Mouse (Mus musculus) right cerebral cortex, postnatal 10 days (tissue): ENCODE data around the gene Sh2d3c.
A peak's percentile ranks its signal among the peaks of the same experiment; 100 is the strongest.

Experiments
- DNase-seq, 2 experiments: peaks; one replicate each; pipeline ENCODE4 v3.0.0; 2021; ENCODE audit warnings: low spot score in 2 of 2

Sh2d3c gene

GRCm38 (mm10) chr2:32756674-32757055 is 35.8 kb downstream of the Sh2d3c start:
- no peak for DNase-seq

- peak; percentile 98 for DNase-seq
Measured at GRCm38 (mm10) chr2:32757056-32757845, 36.4 kb downstream of the Sh2d3c start, which contains the start of gene Tor2a. TSS of gene Tor2a (plus strand) at chr2:32757234.

GRCm38 (mm10) chr2:32758503-32758902 is 37.6 kb downstream of the Sh2d3c start:
- DNase-seq: no peak

- DNase-seq: no peak
Measured at GRCm38 (mm10) chr2:32759001-32759400, 38.1 kb downstream of the Sh2d3c start.

GRCm38 (mm10) chr2:32761361-32761760 is 40.5 kb downstream of the Sh2d3c start:
- no peak for DNase-seq

GRCm38 (mm10) chr2:32761859-32762258 is 41.0 kb downstream of the Sh2d3c start:
- DNase-seq: no peak

GRCm38 (mm10) chr2:32763353-32763752 is 42.5 kb downstream of the Sh2d3c start:
- DNase-seq: no peak

- DNase-seq: no peak
Measured at GRCm38 (mm10) chr2:32767241-32767640, 46.4 kb downstream of the Sh2d3c start.

GRCm38 (mm10) chr2:32768661-32769285 is 47.9 kb downstream of the Sh2d3c start:
- DNase-seq: no peak

- DNase-seq: no peak
Measured at GRCm38 (mm10) chr2:32769327-32770085, 48.7 kb downstream of the Sh2d3c start.

GRCm38 (mm10) chr2:32771886-32772285 is 51.0 kb downstream of the Sh2d3c start:
- DNase-seq: no peak

- DNase-seq: no peak
Measured at GRCm38 (mm10) chr2:32772626-32773279, 51.9 kb downstream of the Sh2d3c start.

GRCm38 (mm10) chr2:32775359-32776074 is 54.7 kb downstream of the Sh2d3c start, which contains the start of the genes Ttc16 and Ptrh1:
TSS of gene Ttc16 (minus strand) at chr2:32775633.
TSS of gene Ptrh1 (plus strand) at chr2:32775786.
- DNase-seq: peak; percentile 98

- DNase-seq: no peak
Measured at GRCm38 (mm10) chr2:32776192-32776591, 55.3 kb downstream of the Sh2d3c start.

- DNase-seq: no peak
Measured at GRCm38 (mm10) chr2:32778081-32778480, 57.2 kb downstream of the Sh2d3c start.

GRCm38 (mm10) chr2:32779131-32779530 is 58.3 kb downstream of the Sh2d3c start:
- peak in 1 of 2 experiments; percentile 72 for DNase-seq

GRCm38 (mm10) chr2:32779714-32780113 is 58.9 kb downstream of the Sh2d3c start:
- DNase-seq: no peak

GRCm38 (mm10) chr2:32781710-32782109 is 60.9 kb downstream of the Sh2d3c start:
- no peak for DNase-seq

- no peak for DNase-seq
Measured at GRCm38 (mm10) chr2:32784048-32784681, 63.3 kb downstream of the Sh2d3c start, which contains the start of gene Cfap157. TSS of gene Cfap157 (minus strand) at chr2:32784428.

- no peak for DNase-seq
Measured at GRCm38 (mm10) chr2:32787176-32787575, 66.3 kb downstream of the Sh2d3c start.

GRCm38 (mm10) chr2:32788581-32788980 is 67.7 kb downstream of the Sh2d3c start:
- DNase-seq: no peak
